Mouse (Mus musculus) forebrain, embryonic 10.5 days (tissue): Measurements from ENCODE around the gene Usp2. TPM values are rescaled to one million over a fixed set of nuclear protein-coding genes. Genes with fewer than 3 reads are reported as not detected.

ENCODE experiments used
- DNase-seq: peaks from one replicate; pipeline ENCODE4 v3.0.0-alpha.2; 2017; ENCODE audit warnings: low spot score; ENCODE audit errors: extremely low spot score
- H3K27ac ChIP-seq: fragments of 300-500 bp; sonication (generic); 2 replicates; pipeline ENCODE4 v1.5.1; 2016; ENCODE audit warnings: mild to moderate bottlenecking
- H3K27me3 ChIP-seq: fragments of 300-500 bp; sonication (generic); 2 replicates; pipeline ENCODE4 v1.6.1; 2016; ENCODE audit warnings: mild to moderate bottlenecking; ENCODE audit not compliant: poor library complexity, severe bottlenecking
- H3K36me3 ChIP-seq: fragments of 300-500 bp; sonication (generic); replicated peaks from 2 replicates; pipeline ENCODE4 v1.6.1; 2016; ENCODE audit warnings: mild to moderate bottlenecking, moderate library complexity
- H3K4me1 ChIP-seq: fragments of 300-500 bp; sonication (generic); 2 replicates; pipeline ENCODE4 v1.6.1; 2016
- H3K4me3 ChIP-seq: fragments of 300-500 bp; sonication (generic); 2 replicates; pipeline ENCODE4 v1.5.1; 2016; ENCODE audit warnings: mild to moderate bottlenecking, moderate library complexity
- H3K9me3 ChIP-seq: fragments of 300-500 bp; sonication (generic); 2 replicates; pipeline ENCODE4 v1.6.1; 2016; ENCODE audit warnings: mild to moderate bottlenecking, moderate library complexity
- WGBS: fragments of 180-500 bp; shearing (Covaris S2); methylation state at CpG from one replicate; pipeline ENCODE4 v1.1.7; 2016; 5-methylcytosine and 5-hydroxymethylcytosine counted together
- polyA plus RNA-seq: library from polyadenylated mRNA; unstranded; fragments of >200 nt; fragmentation: Nextera tagmentation; extraction: Ambion mirVana; gene quantifications from 2 replicates; pipeline ENCODE4 v1.2.1, GENCODE M21; 2016

Gene Usp2
- polyA plus RNA-seq, 1 experiment from 2014 or later: 12.9 TPM

- Histone ChIP-seq H3K36me3 (no peaks in the 10 kb centered on the region), H3K27ac (no peak overlapping the region), H3K4me1 (peaks cover 20% of the 10 kb centered on the region), H3K4me3 (no peak overlapping the region), H3K9me3 (no peaks in the 10 kb centered on the region; the same call in 1 of the 2 replicates), H3K27me3 (peaks cover 58% of the 10 kb centered on the region)
- 71% methylated on average over 7 of the region's 7 CpGs for WGBS
- no peak for DNase-seq
Measured at GRCm38 (mm10) chr9:44041511-44042395, 25.1 kb upstream of the Usp2 start.

- H3K9me3 ChIP-seq: no peaks in the 10 kb centered on the region; the same call in 1 of the 2 replicates
- H3K36me3 ChIP-seq: no peaks in the 10 kb centered on the region
- no peak for DNase-seq
- peaks cover 20% of the 10 kb centered on the region for H3K4me1 ChIP-seq
- 89% methylated on average over 1 of the region's 1 CpGs for whole genome bisulfite sequencing
- H3K27me3 ChIP-seq: peaks cover 58% of the 10 kb centered on the region
- H3K27ac ChIP-seq: no peak overlapping the region
- H3K4me3 ChIP-seq: no peak overlapping the region
Measured at GRCm38 (mm10) chr9:44042396-44042680, 24.5 kb upstream of the Usp2 start.

GRCm38 (mm10) chr9:44042836-44043707, 23.7 kb upstream of the Usp2 start, which contains the start of gene Thy1:
Gene Thy1 (plus strand): TSS chr9:44043384.
- WGBS: under 1% methylated on average over 30 of the region's 30 CpGs
- peak within 1 kb of the TSS; percentile 49 for H3K4me3 ChIP-seq
- H3K4me1 ChIP-seq: peaks cover 20% of the 10 kb centered on the region
- no peak within 1 kb of the TSS for H3K27ac ChIP-seq
- H3K27me3 ChIP-seq: peaks cover 63% of the 10 kb centered on the region
- no peaks in the 10 kb centered on the region for H3K36me3 ChIP-seq
- no peak for DNase-seq
- no peaks in the 10 kb centered on the region for H3K9me3 ChIP-seq

GRCm38 (mm10) chr9:44043708-44044425, 23.0 kb upstream of the Usp2 start:
- H3K27ac ChIP-seq: no peak overlapping the region
- H3K4me3 ChIP-seq: peak overlapping the region; percentile 49
- H3K4me1 ChIP-seq: peaks cover 20% of the 10 kb centered on the region
- H3K36me3 ChIP-seq: no peaks in the 10 kb centered on the region
- H3K27me3 ChIP-seq: peaks cover 68% of the 10 kb centered on the region
- no peak for DNase-seq
- no peaks in the 10 kb centered on the region for H3K9me3 ChIP-seq
- 3% methylated on average over 23 of the region's 23 CpGs for whole genome bisulfite sequencing

GRCm38 (mm10) chr9:44044426-44045157, 22.2 kb upstream of the Usp2 start:
- Histone ChIP-seq H3K27me3 (peaks cover 68% of the 10 kb centered on the region), H3K36me3 (no peaks in the 10 kb centered on the region), H3K4me1 (peaks cover 20% of the 10 kb centered on the region), H3K4me3 (no peak overlapping the region), H3K9me3 (no peaks in the 10 kb centered on the region), H3K27ac (no peak overlapping the region)
- no peak for DNase-seq
- WGBS: 38% methylated on average over 14 of the region's 14 CpGs

- Histone ChIP-seq H3K4me1 (peaks cover 20% of the 10 kb centered on the region), H3K27me3 (peaks cover 68% of the 10 kb centered on the region), H3K36me3 (no peaks in the 10 kb centered on the region), H3K9me3 (no peaks in the 10 kb centered on the region), H3K4me3 (no peak overlapping the region), H3K27ac (no peak overlapping the region)
- 78% methylated on average over 3 of the region's 3 CpGs for WGBS
- no peak for DNase-seq
Measured at GRCm38 (mm10) chr9:44045158-44045883, 21.5 kb upstream of the Usp2 start.

- no peaks in the 10 kb centered on the region for H3K36me3 ChIP-seq
- H3K27ac ChIP-seq: no peak overlapping the region
- H3K4me3 ChIP-seq: no peak overlapping the region
- WGBS: 87% methylated on average over 5 of the region's 5 CpGs
- no peak for DNase-seq
- H3K27me3 ChIP-seq: peaks cover 67% of the 10 kb centered on the region
- peaks cover 20% of the 10 kb centered on the region for H3K4me1 ChIP-seq
- H3K9me3 ChIP-seq: no peaks in the 10 kb centered on the region
Measured at GRCm38 (mm10) chr9:44045884-44046272, 20.9 kb upstream of the Usp2 start.

- H3K36me3 ChIP-seq: no peaks in the 10 kb centered on the region
- 88% methylated on average over 12 of the region's 12 CpGs for WGBS
- peaks cover 20% of the 10 kb centered on the region for H3K4me1 ChIP-seq
- no peak overlapping the region for H3K27ac ChIP-seq
- H3K4me3 ChIP-seq: no peak overlapping the region
- H3K27me3 ChIP-seq: peaks cover 62% of the 10 kb centered on the region
- no peak for DNase-seq
- no peaks in the 10 kb centered on the region for H3K9me3 ChIP-seq
Measured at GRCm38 (mm10) chr9:44046426-44046825, 20.4 kb upstream of the Usp2 start.

- 74% methylated on average over 6 of the region's 6 CpGs for WGBS
- DNase-seq: no peak
- no peak overlapping the region for H3K4me3 ChIP-seq
- no peaks in the 10 kb centered on the region for H3K9me3 ChIP-seq
- H3K36me3 ChIP-seq: no peaks in the 10 kb centered on the region
- no peak overlapping the region for H3K27ac ChIP-seq
- H3K4me1 ChIP-seq: peaks cover 20% of the 10 kb centered on the region
- H3K27me3 ChIP-seq: peaks cover 55% of the 10 kb centered on the region
Measured at GRCm38 (mm10) chr9:44047071-44047470, 19.8 kb upstream of the Usp2 start.

- H3K9me3 ChIP-seq: no peaks in the 10 kb centered on the region
- WGBS: 78% methylated on average over 14 of the region's 14 CpGs
- peaks cover 48% of the 10 kb centered on the region for H3K27me3 ChIP-seq
- no peak for DNase-seq
- no peak overlapping the region for H3K4me3 ChIP-seq
- H3K36me3 ChIP-seq: no peaks in the 10 kb centered on the region
- peaks cover 18% of the 10 kb centered on the region for H3K4me1 ChIP-seq
- no peak overlapping the region for H3K27ac ChIP-seq
Measured at GRCm38 (mm10) chr9:44047571-44048490, 19.0 kb upstream of the Usp2 start.
